Mouse (Mus musculus) MEL (cell line): ENCODE results near the gene St6galnac5. TPM values are rescaled to one million over a fixed set of nuclear protein-coding genes. Genes with fewer than 3 reads are reported as not detected.

ENCODE experiments used
- DNase-seq: peaks from one replicate; pipeline ENCODE4 v3.0.0; 2011; ENCODE audit warnings: low read depth, low spot score
- H3K27ac ChIP-seq: 2 replicates; pipeline ENCODE4 v1.5.1; 2012; ENCODE audit warnings: low read depth, mild to moderate bottlenecking, control low read depth, low read length, moderate library complexity; ENCODE audit not compliant: control insufficient read depth
- H3K27me3 ChIP-seq, 2 experiments: fragments of 150-350 bp in 1 of 2; sonication (generic) in 1 of 2; 2 replicates each; pipeline ENCODE4 v1.6.1; 2012; ENCODE audit warnings: low read length in 2 of 2, mild to moderate bottlenecking in 2 of 2, improper control_type of control experiment in 1 of 2, moderate library complexity in 1 of 2; ENCODE audit not compliant: insufficient read depth in 2 of 2, control insufficient read depth in 1 of 2
- H3K36me3 ChIP-seq, 2 experiments: 2 replicates each; pipeline ENCODE4 v1.6.1; 2012 to 2014; ENCODE audit warnings: low read length in 2 of 2, improper control_type of control experiment in 1 of 2, inconsistent platforms in 1 of 2, mild to moderate bottlenecking in 1 of 2; ENCODE audit not compliant: insufficient read depth in 2 of 2, control insufficient read depth in 1 of 2
- H3K4me1 ChIP-seq, 2 experiments: fragments of 150-350 bp in 1 of 2; sonication (generic) in 1 of 2; 2 replicates each; pipeline ENCODE4 v1.6.1; 2012; ENCODE audit warnings: low read length in 2 of 2, improper control_type of control experiment in 1 of 2, mild to moderate bottlenecking in 1 of 2; ENCODE audit not compliant: insufficient read depth in 2 of 2, control insufficient read depth in 1 of 2
- H3K4me3 ChIP-seq, 2 experiments: fragments of 150-350 bp in 1 of 2; sonication (generic) in 1 of 2; 2 replicates each; pipeline ENCODE4 v1.5.1; 2012; ENCODE audit warnings: low read depth in 2 of 2, low read length in 2 of 2, mild to moderate bottlenecking in 2 of 2, moderate library complexity in 2 of 2, control low read depth in 1 of 2, improper control_type of control experiment in 1 of 2; ENCODE audit not compliant: control insufficient read depth in 1 of 2, insufficient read depth in 1 of 2
- H3K79me2 ChIP-seq: 2 replicates; pipeline ENCODE4 v1.6.1; 2012; ENCODE audit warnings: mild to moderate bottlenecking, low read length, moderate library complexity; ENCODE audit not compliant: control insufficient read depth, poor library complexity, insufficient read depth
- H3K9ac ChIP-seq: 2 replicates; pipeline ENCODE4 v1.6.1; 2012; ENCODE audit warnings: low read depth, mild to moderate bottlenecking, control low read depth, low read length, moderate library complexity; ENCODE audit not compliant: control insufficient read depth, poor library complexity, severe bottlenecking
- H3K9me3 ChIP-seq: fragments of 150-350 bp; sonication (generic); replicated peaks from 2 replicates; pipeline ENCODE4 v1.6.1; 2012; ENCODE audit warnings: mild to moderate bottlenecking, low read length, improper control_type of control experiment, moderate library complexity; ENCODE audit not compliant: insufficient read depth
- BHLHE40 ChIP-seq: IDR thresholded peaks from 2 replicates; pipeline ENCODE4 v1.6.1; 2012; ENCODE audit warnings: low read depth, mild to moderate bottlenecking, inconsistent platforms, low read length, improper control_type of control experiment, borderline replicate concordance
- CHD1 ChIP-seq: IDR thresholded peaks from 2 replicates; pipeline ENCODE4 v1.6.1; 2012; ENCODE audit warnings: low read depth, mild to moderate bottlenecking, inconsistent platforms, low read length, improper control_type of control experiment
- EP300 ChIP-seq, 2 experiments: IDR thresholded peaks; 2 replicates each; pipeline ENCODE4 v1.6.1; 2011; ENCODE audit warnings: improper control_type of control experiment in 2 of 2, low read length in 2 of 2, low read depth in 1 of 2, mild to moderate bottlenecking in 1 of 2
- GABPA ChIP-seq: IDR thresholded peaks from 2 replicates; pipeline ENCODE4 v1.6.1; 2012; ENCODE audit warnings: low read depth, mild to moderate bottlenecking, inconsistent platforms, low read length, improper control_type of control experiment, moderate library complexity
- GATA1 ChIP-seq: IDR thresholded peaks from 2 replicates; pipeline ENCODE4 v1.6.1; 2011; ENCODE audit warnings: low read depth, low read length, improper control_type of control experiment
- HCFC1 ChIP-seq: IDR thresholded peaks from 2 replicates; pipeline ENCODE4 v1.6.1; 2012; ENCODE audit warnings: low read depth, mild to moderate bottlenecking, inconsistent platforms, low read length, improper control_type of control experiment, moderate library complexity
- MAX ChIP-seq: IDR thresholded peaks from 2 replicates; pipeline ENCODE4 v1.6.1; 2011; ENCODE audit warnings: low read length, improper control_type of control experiment
- MEF2A ChIP-seq: IDR thresholded peaks from 2 replicates; pipeline ENCODE4 v1.6.1; 2014; ENCODE audit warnings: low read depth, mild to moderate bottlenecking, inconsistent platforms, low read length, improper control_type of control experiment; ENCODE audit not compliant: poor library complexity, insufficient replicate concordance, severe bottlenecking; ENCODE audit errors: extremely low read depth
- MXI1 ChIP-seq: IDR thresholded peaks from 2 replicates; pipeline ENCODE4 v1.6.1; 2011; ENCODE audit warnings: mild to moderate bottlenecking, low read depth, low read length, improper control_type of control experiment
- NELFE ChIP-seq: IDR thresholded peaks from 2 replicates; pipeline ENCODE4 v1.6.1; 2011; ENCODE audit warnings: low read depth, low read length, improper control_type of control experiment
- POLR2A ChIP-seq, 2 experiments: IDR thresholded peaks; 2 replicates each; pipeline ENCODE4 v1.6.1; 2011 to 2012; ENCODE audit warnings: low read length in 2 of 2, mild to moderate bottlenecking in 2 of 2, control low read depth in 1 of 2, improper control_type of control experiment in 1 of 2, low read depth in 1 of 2, moderate library complexity in 1 of 2; ENCODE audit not compliant: control insufficient read depth in 1 of 2, insufficient read depth in 1 of 2, poor library complexity in 1 of 2
- TCF12 ChIP-seq: IDR thresholded peaks from 2 replicates; pipeline ENCODE4 v1.6.1; 2014; ENCODE audit warnings: low read depth, mild to moderate bottlenecking, inconsistent platforms, low read length, improper control_type of control experiment, moderate library complexity
- ZC3H11A ChIP-seq: IDR thresholded peaks from 2 replicates; pipeline ENCODE4 v1.6.1; 2012; ENCODE audit warnings: low read depth, mild to moderate bottlenecking, inconsistent platforms, low read length, improper control_type of control experiment
- ZKSCAN1 ChIP-seq: IDR thresholded peaks from 2 replicates; pipeline ENCODE4 v1.6.1; 2012; ENCODE audit warnings: low read depth, mild to moderate bottlenecking, inconsistent platforms, low read length, improper control_type of control experiment, moderate library complexity
- ZNF384 ChIP-seq: IDR thresholded peaks from 2 replicates; pipeline ENCODE4 v1.6.1; 2012; ENCODE audit warnings: low read depth, mild to moderate bottlenecking, inconsistent platforms, low read length, improper control_type of control experiment
- polyA plus RNA-seq, 2 experiments: library from polyadenylated mRNA; stranded (reverse) in 1 of 2; unstranded in 1 of 2; fragments of >175 nt in 1 of 2; fragments of >200 nt in 1 of 2; gene quantifications; 2 replicates each; pipeline versions ENCODE4 v1.2.1 to v1.2.4; 2012; ENCODE audit warnings: low replicate concordance in 2 of 2, low read depth in 1 of 2; ENCODE audit not compliant: insufficient read length in 2 of 2, insufficient read depth in 1 of 2, missing spikeins in 1 of 2
- total RNA-seq: library from RNA; depleted of rRNA; stranded (reverse); fragments of 300-350 nt; gene quantifications from 2 replicates; pipeline ENCODE4 v1.2.3, GENCODE M21; 2012

St6galnac5 gene
- total and polyA plus RNA-seq, 3 experiments = not detected

GRCm38 (mm10) chr3:152883556-152883955 lies 98.5 kb downstream of the St6galnac5 start:
- TF ChIP-seq GATA1 (no peak), BHLHE40 (no peak), HCFC1 (no peak)
- no peak for DNase-seq
- H3K27ac ChIP-seq = no peak overlapping the region
- no peak overlapping the region for H3K9ac ChIP-seq
- no peaks in the 10 kb centered on the region for H3K9me3 ChIP-seq
- H3K4me3 ChIP-seq = no peak overlapping the region
- H3K4me1 ChIP-seq = no peaks in the 10 kb centered on the region
- H3K79me2 ChIP-seq = no peaks in the 10 kb centered on the region
- H3K36me3 ChIP-seq = no peaks in the 10 kb centered on the region
- peaks cover 8 to 16% of the 10 kb centered on the region in 2 experiments for H3K27me3 ChIP-seq

- no peak for DNase-seq
Observed at GRCm38 (mm10) chr3:152881706-152882105, 100.3 kb downstream of the St6galnac5 start.

GRCm38 (mm10) chr3:152880121-152880835 lies 101.8 kb downstream of the St6galnac5 start:
- no peaks in the 10 kb centered on the region for H3K36me3 ChIP-seq
- TF ChIP-seq MAX (no peak), MXI1 (no peak)

More at GRCm38 (mm10) chr3:152881706-152882105, 100.3 kb downstream of the St6galnac5 start:
- no peak overlapping the region for H3K27ac ChIP-seq
- TF ChIP-seq MEF2A = no peak
- TF ChIP-seq ZC3H11A = no peak
- TF ChIP-seq ZNF384 = no peak
- no peak for TF ChIP-seq EP300 (IDR thresholded peaks at IDR 0.05; ENCODE audit: low read depth in 1 of 2, low read length in 2 of 2)
- TF ChIP-seq ZKSCAN1 = no peak
- TF ChIP-seq NELFE = no peak
- TF ChIP-seq CHD1 = no peak
- TF ChIP-seq TCF12 = no peak
- no peak for TF ChIP-seq BHLHE40
- no peak for TF ChIP-seq GABPA
- no peak for TF ChIP-seq MAX
- no peak for TF ChIP-seq POLR2A (IDR thresholded peaks at IDR 0.05; ENCODE audit: control insufficient read depth in 1 of 2, insufficient read depth in 1 of 2, low read depth in 1 of 2, low read length in 2 of 2, poor library complexity in 1 of 2)
- TF ChIP-seq, all 39 proteins: peak for 0
- no peak overlapping the region for H3K9ac ChIP-seq
- peaks cover 8 to 18% of the 10 kb centered on the region in 2 experiments for H3K27me3 ChIP-seq
- no peaks in the 10 kb centered on the region for H3K4me1 ChIP-seq
- H3K4me3 ChIP-seq = no peak overlapping the region
- no peaks in the 10 kb centered on the region for H3K36me3 ChIP-seq
- no peaks in the 10 kb centered on the region for H3K79me2 ChIP-seq
- H3K9me3 ChIP-seq = no peaks in the 10 kb centered on the region

More at GRCm38 (mm10) chr3:152880121-152880835, 101.8 kb downstream of the St6galnac5 start:
- no peaks in the 10 kb centered on the region for H3K79me2 ChIP-seq
- peaks cover 4 to 18% of the 10 kb centered on the region in 2 experiments for H3K27me3 ChIP-seq
- no peaks in the 10 kb centered on the region for H3K9me3 ChIP-seq
- DNase-seq = no peak
- H3K4me3 ChIP-seq = no peak overlapping the region
- no peak overlapping the region for H3K9ac ChIP-seq
- no peaks in the 10 kb centered on the region for H3K4me1 ChIP-seq
- no peak overlapping the region for H3K27ac ChIP-seq
